Mouse (Mus musculus): Measurements from ENCODE around the gene Cpne9. TPM values are rescaled to one million over a fixed set of nuclear protein-coding genes. Genes with fewer than 3 reads are reported as not detected.

The Cpne9 gene
- polyA plus RNA-seq, 1 experiment: 0.43 TPM

- Histone ChIP-seq H3K9me3 (no peaks in the 10 kb centered on the region), H3K4me3 (replicated peaks) (no peak overlapping the region), H3K4me1 (peaks cover 21% of the 10 kb centered on the region), H3K36me3 (replicated peaks; ENCODE audit: low read length) (no peaks in the 10 kb centered on the region), H3K27me3 (replicated peaks) (peaks cover 4% of the 10 kb centered on the region)
- TF ChIP-seq GATA1 (IDR thresholded peaks at IDR 0.05; ENCODE audit: borderline replicate concordance, low read length) (no peak), FLI1 (IDR thresholded peaks at IDR 0.05; ENCODE audit: low read length) (no peak)
Observed at GRCm38 (mm10) chr6:113351161-113351560, 69.1 kb downstream of the Cpne9 start.

- Histone ChIP-seq H3K27me3 (replicated peaks) (peaks cover 4% of the 10 kb centered on the region), H3K4me3 (replicated peaks) (no peak overlapping the region), H3K36me3 (replicated peaks; ENCODE audit: low read length) (no peaks in the 10 kb centered on the region), H3K4me1 (peaks cover 21% of the 10 kb centered on the region), H3K9me3 (no peaks in the 10 kb centered on the region)
- TF ChIP-seq GATA1 (IDR thresholded peaks at IDR 0.05; ENCODE audit: borderline replicate concordance, low read length): no peak
- no peak for TF ChIP-seq FLI1 (IDR thresholded peaks at IDR 0.05; ENCODE audit: low read length)
Observed at GRCm38 (mm10) chr6:113351653-113352052, 69.5 kb downstream of the Cpne9 start.

- TF ChIP-seq GATA1 (IDR thresholded peaks at IDR 0.05; ENCODE audit: borderline replicate concordance, low read length) (no peak), FLI1 (IDR thresholded peaks at IDR 0.05; ENCODE audit: low read length) (no peak)
- H3K36me3 ChIP-seq (replicated peaks; ENCODE audit: low read length): no peaks in the 10 kb centered on the region
Observed at GRCm38 (mm10) chr6:113352820-113353219, 70.7 kb downstream of the Cpne9 start.

GRCm38 (mm10) chr6:113353696-113354095 lies 71.6 kb downstream of the Cpne9 start:
- TF ChIP-seq GATA1 (IDR thresholded peaks at IDR 0.05; ENCODE audit: borderline replicate concordance, low read length) (no peak), FLI1 (IDR thresholded peaks at IDR 0.05; ENCODE audit: low read length) (no peak)
- peaks cover 21% of the 10 kb centered on the region for H3K4me1 ChIP-seq
- no peaks in the 10 kb centered on the region for H3K36me3 ChIP-seq (replicated peaks; ENCODE audit: low read length)
- no peaks in the 10 kb centered on the region for H3K9me3 ChIP-seq
- peaks cover 10% of the 10 kb centered on the region for H3K27me3 ChIP-seq (replicated peaks)
- H3K4me3 ChIP-seq (replicated peaks): no peak overlapping the region

More at GRCm38 (mm10) chr6:113352820-113353219, 70.7 kb downstream of the Cpne9 start:
- peaks cover 21% of the 10 kb centered on the region for H3K4me1 ChIP-seq
- H3K4me3 ChIP-seq (replicated peaks): no peak overlapping the region
- no peaks in the 10 kb centered on the region for H3K9me3 ChIP-seq
- H3K27me3 ChIP-seq (replicated peaks): peaks cover 6% of the 10 kb centered on the region

Other genes with a start within 250 kb of the Cpne9 start
- gene Thumpd3, start 236.1 kb upstream of the Cpne9 start, polyA plus RNA-seq (2012; ENCODE audit: insufficient read depth, low replicate concordance): 5.0 TPM in 1 of 2 replicates, not detected in the other
- gene Setd5, start 204.9 kb upstream of the Cpne9 start, polyA plus RNA-seq (2012; ENCODE audit: insufficient read depth, low replicate concordance): 5.5 and 15.2 TPM in 2 replicates
- not detected in 2 replicates for gene Lhfpl4, start 86.9 kb upstream of the Cpne9 start, polyA plus RNA-seq (2012; ENCODE audit: insufficient read depth, low replicate concordance)
- gene Mtmr14, start 44.5 kb upstream of the Cpne9 start, polyA plus RNA-seq (2012; ENCODE audit: insufficient read depth, low replicate concordance): 479 and 605 TPM in 2 replicates
- 10.2 and 16.6 TPM in 2 replicates for gene Brpf1, start 24.8 kb downstream of the Cpne9 start, polyA plus RNA-seq (2012; ENCODE audit: insufficient read depth, low replicate concordance)
- 13.9 and 21.9 TPM in 2 replicates for gene Ogg1, start 44.7 kb downstream of the Cpne9 start, polyA plus RNA-seq (2012; ENCODE audit: insufficient read depth, low replicate concordance)
- 20.3 and 31.4 TPM in 2 replicates for gene Camk1, start 61.7 kb downstream of the Cpne9 start, polyA plus RNA-seq (2012; ENCODE audit: insufficient read depth, low replicate concordance)
- 34.8 and 158 TPM in 2 replicates for gene Tada3, start 95.6 kb downstream of the Cpne9 start, polyA plus RNA-seq (2012; ENCODE audit: insufficient read depth, low replicate concordance)
- 689 and 1,078 TPM in 2 replicates for gene Arpc4, start 95.8 kb downstream of the Cpne9 start, polyA plus RNA-seq (2012; ENCODE audit: insufficient read depth, low replicate concordance)
- 28.0 and 63.9 TPM in 2 replicates for gene Ttll3, start 107.0 kb downstream of the Cpne9 start, polyA plus RNA-seq (2012; ENCODE audit: insufficient read depth, low replicate concordance)
- gene Rpusd3, start 137.0 kb downstream of the Cpne9 start, polyA plus RNA-seq (2012; ENCODE audit: insufficient read depth, low replicate concordance): 76.2 and 91.3 TPM in 2 replicates
- not detected in 2 replicates for gene Cidec, start 153.5 kb downstream of the Cpne9 start, polyA plus RNA-seq (2012; ENCODE audit: insufficient read depth, low replicate concordance)
- gene Jagn1, start 160.3 kb downstream of the Cpne9 start, polyA plus RNA-seq (2012; ENCODE audit: insufficient read depth, low replicate concordance): 1.5 and 10.3 TPM in 2 replicates
- 1.0 TPM in 1 of 2 replicates, not detected in the other for gene Il17re, start 176.2 kb downstream of the Cpne9 start, polyA plus RNA-seq (2012; ENCODE audit: insufficient read depth, low replicate concordance)
- 0.25 TPM in 1 of 2 replicates, not detected in the other for gene Il17rc, start 189.1 kb downstream of the Cpne9 start, polyA plus RNA-seq (2012; ENCODE audit: insufficient read depth, low replicate concordance)
- gene Creld1, start 201.0 kb downstream of the Cpne9 start, polyA plus RNA-seq (2012; ENCODE audit: insufficient read depth, low replicate concordance): 157 and 220 TPM in 2 replicates
- gene Prrt3, start 219.6 kb downstream of the Cpne9 start, polyA plus RNA-seq (2012; ENCODE audit: insufficient read depth, low replicate concordance): 0.57 TPM in 1 of 2 replicates, not detected in the other
- 28.9 and 48.3 TPM in 2 replicates for gene Emc3, start 249.3 kb downstream of the Cpne9 start, polyA plus RNA-seq (2012; ENCODE audit: insufficient read depth, low replicate concordance)
- gene Fancd2, start 249.4 kb downstream of the Cpne9 start, polyA plus RNA-seq (2012; ENCODE audit: insufficient read depth, low replicate concordance): 0.08 and 6.4 TPM in 2 replicates

All from megakaryocyte, embryonic 14.5 days (primary cell).